Mouse (Mus musculus): ENCODE results near the gene Suclg2. TPM values are rescaled to one million over a fixed set of nuclear protein-coding genes. Genes with fewer than 3 reads are reported as not detected.

Gene Suclg2
- polyA plus RNA-seq, 1 experiment from 2014 or later, result 78.5 TPM

DNA sequence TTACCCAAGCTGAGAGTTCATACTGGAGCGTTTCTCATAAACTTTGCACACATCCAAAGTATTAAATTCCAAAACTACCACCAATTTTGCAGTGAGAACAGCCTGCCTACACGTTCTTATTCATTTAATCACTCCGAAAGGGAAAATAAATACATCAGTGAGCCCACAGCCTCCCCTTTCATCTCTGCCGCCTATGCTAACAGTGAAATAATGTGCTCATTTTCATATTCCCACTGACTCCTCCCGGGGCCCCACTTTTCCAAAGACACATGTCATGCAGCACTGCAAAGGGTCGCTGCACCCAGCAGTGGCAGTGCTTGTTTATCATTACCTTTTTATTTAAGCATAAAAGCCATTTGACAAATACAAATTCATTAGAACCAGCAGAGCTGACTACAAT lies 6.7 kb upstream of the Suclg2 start:
- Histone ChIP-seq H3K4me2 (no peak overlapping the region), H3K4me3 (ENCODE audit: low read depth, low read length) (no peak overlapping the region), H3K4me1 (ENCODE audit: insufficient read depth) (no peaks in the 10 kb centered on the region), H3K9me3 (ENCODE audit: low read depth, low read length) (no peaks in the 10 kb centered on the region), H3K27ac (ENCODE audit: low read depth) (no peak overlapping the region), H3K9ac (no peak overlapping the region), H3K36me3 (ENCODE audit: insufficient read depth) (no peaks in the 10 kb centered on the region), H3K27me3 (ENCODE audit: insufficient read depth, low read length) (no peaks in the 10 kb centered on the region)
- ATAC-seq (ENCODE audit: insufficient read depth) (no peak), DNase-seq (peak; percentile 22)
- TF ChIP-seq CTCF (IDR thresholded peaks at IDR 0.05; ENCODE audit: low read depth), result no peak
- 32% methylated on average over 6 of the region's 6 CpGs for WGBS

DNA sequence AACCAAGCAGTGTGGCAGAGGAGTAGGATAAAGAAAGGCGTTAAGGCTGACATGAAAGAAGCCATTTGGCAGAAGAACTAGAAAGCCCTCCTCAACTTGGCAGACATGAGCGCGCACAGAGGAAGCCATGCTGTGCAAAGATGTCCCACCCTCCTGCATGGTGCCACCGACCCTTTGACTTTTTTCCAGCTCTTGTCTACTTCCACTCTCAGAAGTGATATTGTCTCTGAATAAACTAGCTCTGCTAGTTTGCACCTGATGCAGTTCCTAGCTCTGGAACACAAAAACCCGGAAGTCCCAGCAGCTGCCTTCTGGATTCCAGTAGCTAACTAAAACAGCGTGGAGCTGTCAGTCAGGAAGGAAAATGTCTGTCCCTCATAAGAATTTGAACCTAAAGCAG lies 4.8 kb upstream of the Suclg2 start:
- Histone ChIP-seq H3K4me2 (no peak overlapping the region), H3K9ac (no peak overlapping the region), H3K36me3 (ENCODE audit: insufficient read depth) (no peaks in the 10 kb centered on the region), H3K27me3 (ENCODE audit: insufficient read depth, low read length) (no peaks in the 10 kb centered on the region), H3K9me3 (ENCODE audit: low read depth, low read length) (no peaks in the 10 kb centered on the region), H3K27ac (ENCODE audit: low read depth) (no peak overlapping the region), H3K4me1 (ENCODE audit: insufficient read depth) (no peaks in the 10 kb centered on the region), H3K4me3 (ENCODE audit: low read depth, low read length) (no peak overlapping the region)
- 72% methylated on average over 6 of the region's 6 CpGs for WGBS
- no peak for DNase-seq
- no peak for TF ChIP-seq CTCF (IDR thresholded peaks at IDR 0.05; ENCODE audit: low read depth)
- no peak for ATAC-seq (ENCODE audit: insufficient read depth)

DNA sequence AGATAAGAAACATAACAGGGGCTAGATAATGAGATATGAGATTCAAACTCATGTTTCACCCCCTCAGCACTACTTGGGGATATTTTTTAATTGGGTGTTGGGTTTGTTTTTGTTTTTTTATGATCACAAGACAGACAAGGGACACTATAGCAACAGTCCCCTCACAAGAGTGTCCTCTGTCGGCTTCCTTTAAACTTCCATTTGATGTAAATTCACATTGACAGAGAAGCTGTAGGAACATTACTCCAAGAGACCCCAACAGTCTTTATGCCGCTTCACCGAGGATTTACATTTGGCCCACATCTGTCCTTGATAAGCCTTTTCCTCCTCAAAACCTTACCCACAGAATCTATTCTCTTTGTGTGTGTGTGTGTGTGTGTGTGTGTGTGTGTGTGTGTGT lies 1.2 kb upstream of the Suclg2 start:
- H3K27me3 ChIP-seq (ENCODE audit: insufficient read depth, low read length), result no peaks in the 10 kb centered on the region
- no peak overlapping the region for H3K4me3 ChIP-seq (ENCODE audit: low read depth, low read length)
- no peak overlapping the region for H3K27ac ChIP-seq (ENCODE audit: low read depth)
- TF ChIP-seq CTCF (IDR thresholded peaks at IDR 0.05; ENCODE audit: low read depth), result no peak
- no peaks in the 10 kb centered on the region for H3K9me3 ChIP-seq (ENCODE audit: low read depth, low read length)
- ATAC-seq (ENCODE audit: insufficient read depth) (no peak), DNase-seq (no peak)
- WGBS, result 83% methylated on average over 3 of the region's 3 CpGs
- no peak overlapping the region for H3K4me2 ChIP-seq
- H3K4me1 ChIP-seq (ENCODE audit: insufficient read depth), result no peaks in the 10 kb centered on the region
- H3K9ac ChIP-seq, result no peak overlapping the region
- no peaks in the 10 kb centered on the region for H3K36me3 ChIP-seq (ENCODE audit: insufficient read depth)

DNA sequence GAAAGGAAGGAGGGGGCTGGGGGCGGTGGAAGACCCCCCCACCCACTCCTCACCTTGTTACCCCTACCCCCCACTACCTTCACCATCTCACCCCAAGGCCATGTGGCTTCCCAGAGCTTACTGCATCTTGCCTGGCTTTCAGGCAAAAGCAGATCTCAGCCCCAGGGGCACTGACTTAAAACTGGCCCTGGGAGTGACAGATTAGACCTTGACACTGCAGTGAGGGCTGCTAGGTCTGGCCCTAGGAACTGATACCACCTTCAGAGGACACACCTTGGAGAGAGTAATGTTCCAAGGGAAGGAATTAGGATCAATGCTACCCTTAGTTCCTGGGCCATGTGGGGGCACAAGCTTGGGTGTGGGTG lies 351 bp upstream of the Suclg2 start:
- no peaks in the 10 kb centered on the region for H3K36me3 ChIP-seq (ENCODE audit: insufficient read depth)
- no peak for TF ChIP-seq CTCF (IDR thresholded peaks at IDR 0.05; ENCODE audit: low read depth)
- 0% methylated on average over 1 of the region's 1 CpGs for WGBS
- H3K4me3 ChIP-seq (ENCODE audit: low read depth, low read length), result peak overlapping the region; percentile 86
- DNase-seq (no peak), ATAC-seq (ENCODE audit: insufficient read depth) (peak; percentile 73)
- peak overlapping the region; percentile 84 for H3K4me2 ChIP-seq
- no peaks in the 10 kb centered on the region for H3K9me3 ChIP-seq (ENCODE audit: low read depth, low read length)
- no peak overlapping the region; the same call in 1 of the 2 replicates for H3K27ac ChIP-seq (ENCODE audit: low read depth)
- no peaks in the 10 kb centered on the region for H3K4me1 ChIP-seq (ENCODE audit: insufficient read depth)
- no peaks in the 10 kb centered on the region for H3K27me3 ChIP-seq (ENCODE audit: insufficient read depth, low read length)
- H3K9ac ChIP-seq, result peak overlapping the region; percentile 93

DNA sequence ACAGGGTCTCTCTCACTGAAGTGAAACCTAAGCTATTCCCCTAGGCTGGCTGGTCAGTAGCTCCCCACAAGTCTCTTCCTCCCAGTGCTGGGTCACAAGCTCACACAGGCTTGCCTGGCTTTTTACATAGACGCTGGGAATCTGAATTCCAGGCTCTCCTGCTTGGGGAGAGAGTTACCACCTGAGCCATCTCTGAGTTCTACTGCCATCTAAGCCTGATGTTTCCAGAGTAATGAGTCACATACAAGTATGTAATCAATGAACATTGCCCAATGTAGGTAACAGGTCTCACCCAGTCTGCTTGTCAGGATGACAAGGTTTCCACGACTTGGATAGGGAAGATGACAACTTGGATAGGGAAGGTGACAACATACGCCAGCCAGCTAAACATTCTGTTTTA lies 1.5 kb downstream of the Suclg2 start:
- Histone ChIP-seq H3K36me3 (ENCODE audit: insufficient read depth) (no peaks in the 10 kb centered on the region), H3K4me1 (ENCODE audit: insufficient read depth) (no peaks in the 10 kb centered on the region)
- WGBS, result 64% methylated on average over 3 of the region's 3 CpGs

DNA sequence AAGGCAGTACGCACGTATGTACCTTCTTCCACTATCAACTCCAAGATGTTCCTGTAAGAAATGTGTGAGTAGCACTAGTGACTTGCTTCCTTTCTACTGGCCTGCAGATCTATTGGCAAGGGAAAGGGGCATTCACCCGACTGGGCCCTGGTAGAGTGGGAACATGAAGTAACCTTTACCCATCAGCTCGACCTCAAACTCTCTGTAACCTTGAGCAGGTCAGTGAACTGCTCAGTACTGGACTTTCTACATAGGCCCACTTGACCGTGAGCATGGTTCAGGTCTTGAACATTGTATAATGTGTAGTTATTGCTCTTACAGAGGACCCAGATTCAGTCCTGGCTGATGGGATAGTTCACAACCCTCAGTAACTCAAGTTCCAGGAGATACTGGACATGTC lies 2.1 kb downstream of the Suclg2 start:
- Histone ChIP-seq H3K4me2 (no peak overlapping the region), H3K4me3 (ENCODE audit: low read depth, low read length) (no peak overlapping the region), H3K27ac (ENCODE audit: low read depth) (no peak overlapping the region), H3K4me1 (ENCODE audit: insufficient read depth) (no peaks in the 10 kb centered on the region), H3K9me3 (ENCODE audit: low read depth, low read length) (no peaks in the 10 kb centered on the region), H3K9ac (no peak overlapping the region), H3K36me3 (ENCODE audit: insufficient read depth) (no peaks in the 10 kb centered on the region), H3K27me3 (ENCODE audit: insufficient read depth, low read length) (no peaks in the 10 kb centered on the region)
- TF ChIP-seq CTCF (IDR thresholded peaks at IDR 0.05; ENCODE audit: low read depth), result no peak
- 89% methylated on average over 5 of the region's 5 CpGs for WGBS
- ATAC-seq (ENCODE audit: insufficient read depth) (no peak), DNase-seq (no peak)

More for the DNA sequence above, 1.5 kb downstream of the Suclg2 start:
- no peaks in the 10 kb centered on the region for H3K9me3 ChIP-seq (ENCODE audit: low read depth, low read length)
- H3K9ac ChIP-seq, result no peak overlapping the region
- ATAC-seq (ENCODE audit: insufficient read depth), result no peak
- no peak for DNase-seq
- no peak for TF ChIP-seq CTCF (IDR thresholded peaks at IDR 0.05; ENCODE audit: low read depth)
- H3K4me3 ChIP-seq (ENCODE audit: low read depth, low read length), result no peak overlapping the region
- no peak overlapping the region for H3K27ac ChIP-seq (ENCODE audit: low read depth)
- H3K27me3 ChIP-seq (ENCODE audit: insufficient read depth, low read length), result no peaks in the 10 kb centered on the region
- H3K4me2 ChIP-seq, result 0 out of 2 replicates have a peak overlapping the region, but pooled peaks have one; percentile 84

DNA sequence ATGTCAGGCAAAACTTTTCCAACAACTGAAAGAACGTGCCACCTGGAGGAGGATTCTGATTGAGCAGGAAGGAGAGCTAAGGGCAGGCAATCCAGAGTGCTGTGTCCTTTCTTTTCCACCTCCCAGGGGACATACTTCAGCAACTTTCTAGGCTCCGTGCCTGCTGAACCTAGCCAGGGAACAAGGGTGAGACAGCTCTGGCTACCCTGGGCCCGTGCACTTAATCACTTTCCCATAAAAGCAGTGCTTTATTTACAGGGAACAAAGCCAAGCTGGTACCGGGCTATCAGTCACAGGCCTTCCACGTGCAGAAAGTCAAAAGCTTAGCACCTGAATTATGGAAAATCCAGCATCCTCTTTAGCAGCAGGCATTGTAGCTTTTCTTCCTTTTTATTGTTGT lies 5.4 kb downstream of the Suclg2 start:
- H3K27ac ChIP-seq (ENCODE audit: low read depth), result no peak overlapping the region
- TF ChIP-seq CTCF (IDR thresholded peaks at IDR 0.05; ENCODE audit: low read depth), result no peak

DNA sequence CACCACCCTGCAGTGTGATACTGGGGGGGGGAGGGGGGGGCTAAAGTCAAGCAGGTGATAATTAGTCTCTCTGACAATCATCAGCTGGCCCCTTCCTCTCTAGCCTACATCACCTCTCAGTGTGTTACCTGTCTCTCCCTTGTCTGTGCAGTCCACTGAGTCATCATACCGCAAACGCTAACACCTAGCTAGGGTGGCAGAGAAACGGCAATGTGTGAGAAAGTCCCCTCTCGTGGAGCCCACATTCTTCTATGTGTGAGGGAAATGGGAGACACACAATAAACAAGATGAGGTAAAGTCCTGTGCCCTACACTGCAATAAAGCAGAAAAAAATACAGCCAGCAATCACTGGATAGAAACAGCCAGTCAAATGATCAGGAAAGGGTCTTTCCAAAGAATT lies 6.5 kb downstream of the Suclg2 start:
- no peak for TF ChIP-seq CTCF (IDR thresholded peaks at IDR 0.05; ENCODE audit: low read depth)
- 63% methylated on average over 4 of the region's 4 CpGs for WGBS
- Histone ChIP-seq H3K27ac (ENCODE audit: low read depth) (no peak overlapping the region), H3K4me1 (ENCODE audit: insufficient read depth) (no peaks in the 10 kb centered on the region; the same call in 1 of the 2 replicates), H3K27me3 (ENCODE audit: insufficient read depth, low read length) (no peaks in the 10 kb centered on the region), H3K9me3 (ENCODE audit: low read depth, low read length) (no peaks in the 10 kb centered on the region), H3K4me2 (no peak overlapping the region), H3K9ac (no peak overlapping the region), H3K4me3 (ENCODE audit: low read depth, low read length) (no peak overlapping the region), H3K36me3 (ENCODE audit: insufficient read depth) (no peaks in the 10 kb centered on the region)
- DNase-seq (no peak), ATAC-seq (ENCODE audit: insufficient read depth) (no peak)

More for the DNA sequence above, 5.4 kb downstream of the Suclg2 start:
- no peaks in the 10 kb centered on the region for H3K36me3 ChIP-seq (ENCODE audit: insufficient read depth)
- no peaks in the 10 kb centered on the region for H3K9me3 ChIP-seq (ENCODE audit: low read depth, low read length)
- no peak overlapping the region for H3K4me3 ChIP-seq (ENCODE audit: low read depth, low read length)
- no peaks in the 10 kb centered on the region for H3K27me3 ChIP-seq (ENCODE audit: insufficient read depth, low read length)
- 26% methylated on average over 5 of the region's 5 CpGs for WGBS
- no peaks in the 10 kb centered on the region; the same call in 1 of the 2 replicates for H3K4me1 ChIP-seq (ENCODE audit: insufficient read depth)
- H3K4me2 ChIP-seq, result no peak overlapping the region
- H3K9ac ChIP-seq, result no peak overlapping the region
- ATAC-seq (ENCODE audit: insufficient read depth), result no peak
- peak; percentile 9 for DNase-seq
